Mouse (Mus musculus): ENCODE measurements around the gene Stt3a. TPM values are rescaled to one million over a fixed set of nuclear protein-coding genes. Genes with fewer than 3 reads are reported as not detected.
A peak's percentile ranks its signal among the peaks of the same experiment; 100 is the strongest.

Gene Stt3a
- total RNA-seq (2014; fragmentation: Nextera tagmentation), result 193 and 246 TPM in 2 replicates
- 596 and 768 TPM in 2 replicates for total RNA-seq (2017)

DNA sequence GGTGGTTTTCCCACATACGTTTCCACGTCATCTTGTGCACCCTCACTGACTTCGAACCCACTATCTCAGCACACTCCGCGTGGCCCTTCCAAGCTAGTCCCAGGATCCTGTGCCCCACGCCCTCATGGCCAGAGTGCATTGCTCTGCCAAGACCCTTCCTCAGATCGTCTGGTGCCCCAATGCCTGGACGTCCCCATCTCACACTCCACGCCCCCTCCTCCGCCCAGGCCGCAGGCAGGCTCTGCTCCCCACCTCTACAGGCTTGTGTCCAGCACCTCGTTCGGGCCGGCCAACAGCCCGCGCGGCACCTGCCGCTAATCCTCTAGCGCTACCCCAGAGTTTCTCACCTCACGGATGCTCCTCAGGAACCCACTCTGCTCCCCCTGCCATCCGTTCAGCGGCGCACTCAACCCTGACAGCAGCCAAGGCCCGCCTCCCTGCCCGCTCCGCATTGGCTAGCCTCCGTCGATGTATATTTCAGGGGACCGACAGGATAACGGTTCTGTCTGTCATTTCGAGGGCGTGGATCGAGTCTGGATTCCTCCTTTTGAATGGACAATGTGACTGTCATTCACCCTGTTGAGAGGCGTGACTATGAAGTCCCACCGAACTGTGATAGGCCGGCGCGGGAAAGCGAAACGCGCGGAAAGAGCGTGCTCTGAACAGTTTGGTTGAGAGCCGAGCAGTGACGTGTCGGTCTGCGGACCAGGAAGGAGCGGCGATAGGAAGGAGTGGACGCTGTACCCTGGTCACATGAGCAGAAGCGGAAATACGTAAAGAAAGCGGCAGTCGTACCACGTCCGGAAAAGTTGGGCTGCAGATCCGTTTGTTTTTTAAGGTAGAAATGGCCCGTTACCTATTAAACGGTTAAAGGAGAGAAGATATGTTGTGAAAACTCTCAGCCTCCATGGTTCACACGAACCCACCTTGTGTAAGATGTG, at the start of gene Stt3a:
TSS of gene Stt3a (minus strand) at position 477 of the 941 bp plus-strand sequence.
- ATAC-seq (replicated peaks; ENCODE audit: poor library complexity, severe bottlenecking), result peak; percentile 92

DNA sequence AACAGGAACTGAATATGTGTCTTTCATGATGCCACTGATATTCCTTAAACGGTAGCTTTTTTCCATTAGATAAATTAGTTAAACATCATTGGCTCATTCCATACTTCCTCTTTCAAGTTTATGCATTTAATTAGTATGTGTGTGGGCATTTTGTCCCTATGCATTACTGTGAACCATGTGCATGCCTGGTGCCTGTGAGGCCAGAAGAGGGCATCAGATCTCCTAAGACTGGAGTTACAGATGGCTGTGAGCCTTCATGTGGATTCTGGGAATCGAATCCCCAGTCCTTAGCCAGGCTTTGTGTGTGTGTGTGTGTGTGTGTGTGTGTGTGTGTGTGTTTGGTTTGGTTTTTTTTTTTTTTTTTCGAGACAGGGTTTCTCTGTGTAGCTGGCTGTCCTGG, 47.0 kb upstream of the Stt3a start:
- peak; percentile 33 for ATAC-seq (replicated peaks; ENCODE audit: poor library complexity, severe bottlenecking)

DNA sequence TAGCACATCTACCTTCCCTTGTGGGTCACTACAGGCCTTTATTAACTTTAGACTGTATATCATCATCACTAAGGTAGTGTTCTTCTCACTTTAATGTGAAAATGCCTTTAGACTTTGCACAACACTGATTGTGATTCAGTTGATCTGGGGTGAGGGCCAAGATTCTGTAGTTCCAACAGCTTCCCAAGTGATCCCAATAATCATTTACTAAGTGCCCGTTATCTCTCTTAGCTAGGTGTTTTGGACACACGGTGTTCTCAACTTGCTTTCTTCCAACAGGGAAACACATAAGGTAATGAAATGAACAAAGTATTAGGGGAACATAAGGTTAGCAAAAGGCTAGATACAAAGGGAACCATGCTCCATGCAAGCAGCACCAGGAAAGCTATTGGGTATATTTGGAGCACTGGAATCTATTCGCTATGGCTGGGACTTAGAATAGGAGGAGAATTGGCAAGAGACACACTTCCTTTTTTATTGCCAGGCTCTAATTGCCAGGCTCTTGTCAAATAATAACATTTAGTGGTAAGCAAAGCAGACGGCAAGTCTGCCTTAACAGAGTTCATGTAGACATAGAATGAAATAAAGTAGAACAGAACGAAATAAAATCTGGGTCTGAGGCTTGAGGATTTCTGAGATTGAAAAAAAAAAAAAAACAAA, 40.8 kb upstream of the Stt3a start:
- no peak for ATAC-seq (replicated peaks; ENCODE audit: poor library complexity, severe bottlenecking)

DNA sequence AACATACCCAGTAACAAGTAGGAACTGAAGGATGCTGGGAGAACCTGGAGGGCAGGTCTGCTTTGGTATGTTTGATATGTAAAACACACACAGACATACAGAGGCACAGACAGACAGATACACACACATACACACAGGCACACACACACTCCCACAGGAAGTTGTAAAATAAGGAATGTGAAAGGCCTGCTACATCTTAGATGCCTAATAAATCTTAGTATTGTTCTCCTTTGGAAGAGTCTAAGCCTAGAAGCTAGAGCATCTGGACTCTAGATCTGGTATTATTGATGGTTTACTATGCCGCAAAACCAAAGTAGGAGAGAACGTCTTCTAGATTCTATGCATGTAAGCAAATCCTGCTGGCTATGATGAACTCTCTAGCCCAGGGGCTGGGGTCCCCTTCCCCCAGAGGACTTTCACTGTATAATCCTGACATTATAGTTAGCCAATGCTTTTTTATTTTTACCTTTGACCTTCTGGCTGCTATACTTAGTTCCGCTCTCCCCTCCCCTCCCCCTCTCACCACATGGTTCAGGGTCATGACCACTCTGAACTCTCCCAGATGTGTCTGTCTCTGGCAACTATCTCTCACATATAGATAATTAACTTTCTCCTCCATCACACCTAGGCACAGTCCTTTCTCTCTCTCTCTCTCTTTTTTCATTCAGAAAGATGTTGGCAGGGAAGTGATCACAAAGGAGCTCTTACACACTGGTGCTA, 37.9 kb upstream of the Stt3a start:
- ATAC-seq (replicated peaks; ENCODE audit: poor library complexity, severe bottlenecking), result no peak

DNA sequence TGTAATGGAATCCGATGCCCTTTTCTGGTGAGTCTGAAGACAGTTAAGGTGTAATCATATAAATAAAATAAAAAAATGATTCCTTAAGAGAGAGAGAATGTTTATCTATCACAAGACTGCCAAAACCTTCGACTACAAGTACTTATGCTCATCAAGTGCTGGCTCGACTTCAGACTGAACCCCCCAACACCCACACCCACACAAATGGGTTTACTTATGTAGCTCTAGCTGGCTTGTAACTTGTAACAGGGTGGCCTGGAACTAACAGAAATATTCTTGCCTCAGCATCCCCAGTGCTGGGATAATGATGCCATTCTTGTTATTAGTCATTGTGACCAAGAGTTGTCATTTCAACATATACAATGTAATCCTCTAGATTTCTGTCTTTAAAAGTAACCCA, 36.4 kb upstream of the Stt3a start:
- no peak for ATAC-seq (replicated peaks; ENCODE audit: poor library complexity, severe bottlenecking)

DNA sequence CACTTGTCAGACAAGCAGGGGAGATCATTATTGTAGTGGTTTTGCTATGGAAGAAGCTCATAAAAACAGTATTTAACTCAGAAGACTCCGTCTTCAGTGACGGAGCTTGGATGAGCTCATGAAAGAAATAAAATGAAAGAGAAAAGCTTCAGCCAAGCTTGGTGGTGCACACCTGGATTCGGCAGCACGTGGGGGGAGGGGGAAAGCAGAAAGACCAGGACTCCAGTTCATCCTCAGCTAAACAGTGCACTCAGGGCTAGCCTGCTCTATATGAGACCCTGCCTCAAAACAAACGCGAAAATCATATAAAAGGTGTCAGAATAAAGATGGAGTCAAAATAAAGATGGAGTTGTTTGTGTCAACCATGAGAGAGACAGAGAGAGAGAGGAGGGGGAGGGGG, 35.9 kb upstream of the Stt3a start:
- no peak for ATAC-seq (replicated peaks; ENCODE audit: poor library complexity, severe bottlenecking)

DNA sequence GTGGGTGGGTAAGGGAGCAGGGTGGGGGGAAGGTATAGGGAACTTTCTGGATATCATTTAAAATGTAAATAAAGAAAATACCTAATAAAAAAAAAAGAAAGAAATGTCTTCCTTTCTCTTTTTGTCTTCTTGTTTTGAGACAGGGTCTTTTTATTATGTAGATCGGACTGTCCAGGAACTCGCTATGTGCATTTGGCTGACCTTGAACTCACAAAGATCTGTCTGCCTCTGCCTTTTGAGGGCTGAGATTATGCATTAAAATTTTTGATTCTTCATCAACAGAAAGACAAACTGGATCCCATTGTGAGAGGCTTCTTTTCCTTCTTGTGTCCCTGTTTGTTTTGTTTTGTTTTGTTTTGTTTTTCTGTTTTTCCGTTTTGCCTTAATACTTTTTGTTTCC, 35.5 kb upstream of the Stt3a start:
- ATAC-seq (replicated peaks; ENCODE audit: poor library complexity, severe bottlenecking), result no peak

DNA sequence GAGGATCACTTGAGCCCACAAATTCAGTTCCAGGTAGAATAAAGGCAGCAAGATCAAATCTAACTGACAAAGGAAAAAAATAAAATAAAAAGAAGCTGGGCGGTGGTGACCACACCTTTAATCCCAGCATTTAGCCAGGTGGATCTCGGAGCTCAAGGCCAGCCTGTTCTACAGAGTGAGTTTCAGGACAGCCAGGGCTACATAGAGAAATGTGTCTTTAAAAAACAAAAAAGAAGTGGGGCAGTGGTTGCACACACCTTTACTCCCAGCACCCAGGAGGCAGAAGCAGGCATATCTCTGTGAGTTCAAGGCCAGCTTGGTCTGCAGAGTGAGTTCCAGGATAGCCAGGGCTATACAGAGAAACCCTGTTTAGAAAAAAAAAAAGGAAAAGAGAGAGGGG, 34.5 kb upstream of the Stt3a start:
- ATAC-seq (replicated peaks; ENCODE audit: poor library complexity, severe bottlenecking), result no peak

DNA sequence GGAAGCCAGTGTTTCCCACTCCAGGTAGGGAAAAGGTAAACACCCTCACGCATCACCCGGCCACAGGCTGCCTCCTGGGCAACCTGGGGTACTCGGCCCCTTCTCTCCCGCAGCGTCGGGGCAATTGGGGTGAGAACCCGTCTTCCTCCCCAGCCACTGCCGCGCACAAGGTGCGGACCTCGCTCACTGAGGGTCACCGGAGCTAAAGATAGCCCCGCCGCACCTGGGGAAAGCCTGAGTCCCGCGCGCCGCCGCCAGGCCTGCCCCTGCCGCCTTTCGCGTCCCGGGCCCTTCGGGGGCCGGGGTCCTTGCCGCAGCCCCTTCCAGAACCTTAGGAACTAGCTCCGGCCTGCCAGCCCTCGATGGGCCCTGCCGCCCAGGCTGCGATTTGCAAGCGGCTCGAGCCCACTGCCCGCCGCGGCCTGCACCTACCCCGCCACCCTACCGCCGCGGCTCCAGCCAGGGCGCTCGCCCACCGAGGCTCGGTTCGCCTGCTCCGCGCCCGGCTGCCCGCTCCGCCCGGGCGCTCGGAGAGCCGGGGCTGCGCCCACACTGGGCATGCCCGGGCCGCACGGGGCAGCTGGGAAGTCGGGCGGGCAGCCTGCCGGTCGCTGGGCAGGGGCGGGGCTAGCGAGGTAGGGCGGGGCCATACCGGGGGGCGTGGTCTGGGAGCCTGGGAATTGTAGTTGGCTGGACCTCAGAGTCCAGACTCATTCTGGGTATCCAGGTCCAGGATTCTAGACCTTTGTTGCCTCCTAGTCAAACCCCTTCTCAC, 29.5 kb upstream of the Stt3a start, which contains the start of gene Ei24:
TSS of gene Ei24 (minus strand) at position 613 of the 775 bp plus-strand sequence.
- peak; percentile 98 for ATAC-seq (replicated peaks; ENCODE audit: poor library complexity, severe bottlenecking)

DNA sequence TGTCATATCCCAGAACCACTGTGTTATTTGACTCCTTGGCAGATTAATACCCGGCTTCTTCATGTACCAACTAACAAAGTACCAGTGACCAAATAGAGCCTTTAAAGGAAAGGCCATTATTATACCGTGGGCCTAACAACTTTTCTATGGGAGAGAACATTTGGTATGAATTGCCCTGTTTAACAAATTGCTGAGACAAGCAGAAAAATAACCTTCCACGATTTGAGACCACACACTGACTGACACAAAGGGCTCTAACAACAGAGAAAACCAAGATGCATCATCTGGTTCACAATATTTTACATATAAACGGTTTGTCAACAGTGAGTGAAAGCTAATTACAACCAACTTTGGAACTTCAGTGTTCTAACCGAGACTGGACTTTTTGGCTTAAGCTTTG, 28.7 kb upstream of the Stt3a start:
- ATAC-seq (replicated peaks; ENCODE audit: poor library complexity, severe bottlenecking), result no peak

DNA sequence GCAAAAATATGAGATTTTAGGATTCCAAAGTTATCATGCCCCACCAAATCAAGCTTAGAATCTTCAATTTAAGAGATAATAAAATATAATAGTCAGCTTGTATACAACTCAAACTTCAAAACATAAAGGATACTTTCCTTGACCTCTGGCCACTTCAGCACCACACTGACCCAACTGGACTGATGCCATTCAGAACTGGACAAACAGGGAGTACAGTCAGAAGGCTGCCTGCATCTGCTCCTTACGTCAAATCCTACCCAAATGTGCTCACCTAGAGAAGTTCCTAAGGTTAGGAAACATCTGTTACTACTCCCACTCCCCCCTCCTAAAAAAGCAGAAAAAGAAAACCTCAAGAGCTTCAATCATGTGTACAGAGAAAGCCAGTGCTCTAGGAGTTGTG, 28.1 kb upstream of the Stt3a start:
- ATAC-seq (replicated peaks; ENCODE audit: poor library complexity, severe bottlenecking), result no peak

DNA sequence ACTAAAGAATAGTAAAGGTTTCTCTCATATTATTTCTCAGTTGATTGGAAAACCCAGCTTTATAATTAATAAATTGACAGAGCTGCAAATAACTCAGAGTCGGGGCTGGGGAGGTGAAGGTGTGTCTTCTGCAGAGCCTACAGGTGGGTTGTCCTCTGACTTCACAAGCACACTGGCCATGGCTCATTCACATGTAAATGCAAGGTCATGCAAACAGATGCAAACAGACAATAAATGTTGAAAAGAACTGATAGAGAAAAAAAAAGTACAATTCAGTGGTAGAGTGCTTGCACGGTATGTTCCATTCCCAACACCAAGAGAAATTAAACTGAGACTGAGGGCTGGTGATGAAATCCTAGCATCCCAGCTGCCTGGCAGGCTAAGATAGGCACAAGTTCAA, 27.0 kb upstream of the Stt3a start:
- ATAC-seq (replicated peaks; ENCODE audit: poor library complexity, severe bottlenecking), result no peak

DNA sequence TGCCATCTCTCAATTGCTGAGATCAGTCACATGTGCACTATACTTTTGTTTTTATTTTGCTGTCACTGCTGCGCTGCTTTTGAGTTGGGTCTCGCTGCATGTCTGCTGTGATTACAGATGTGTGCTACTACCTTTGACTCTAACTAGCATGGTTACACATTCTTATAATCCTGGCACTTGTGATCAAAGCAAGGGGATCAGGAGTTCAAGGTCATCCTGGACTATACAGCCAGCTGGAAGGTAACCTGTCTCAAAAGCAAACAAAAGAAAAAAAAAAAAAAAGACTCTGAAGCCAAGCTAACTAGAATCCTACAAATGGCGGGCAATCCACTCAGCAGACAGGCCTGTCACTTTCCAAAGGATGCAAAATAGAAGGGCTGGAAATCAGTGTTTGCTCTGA, 24.7 kb upstream of the Stt3a start:
- no peak for ATAC-seq (replicated peaks; ENCODE audit: poor library complexity, severe bottlenecking)

DNA sequence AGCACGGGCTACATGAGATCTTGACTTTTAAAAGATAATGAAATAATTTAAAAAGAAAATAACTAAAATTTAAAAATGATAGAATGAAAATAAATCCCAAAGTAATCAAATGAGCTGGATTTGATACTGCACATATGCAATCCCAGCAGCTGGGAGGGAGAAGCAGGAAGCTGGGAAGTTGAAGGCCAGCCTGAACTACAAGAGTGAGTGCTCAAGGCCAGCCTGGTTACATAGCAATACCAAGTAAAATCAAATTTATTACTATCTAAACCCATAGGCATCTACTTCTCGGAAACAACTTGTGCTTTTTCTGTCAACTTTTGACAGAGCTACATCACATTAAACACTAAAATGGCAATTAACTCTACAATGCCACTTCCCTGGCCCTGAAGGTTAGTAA, 16.4 kb upstream of the Stt3a start:
- no peak for ATAC-seq (replicated peaks; ENCODE audit: poor library complexity, severe bottlenecking)

DNA sequence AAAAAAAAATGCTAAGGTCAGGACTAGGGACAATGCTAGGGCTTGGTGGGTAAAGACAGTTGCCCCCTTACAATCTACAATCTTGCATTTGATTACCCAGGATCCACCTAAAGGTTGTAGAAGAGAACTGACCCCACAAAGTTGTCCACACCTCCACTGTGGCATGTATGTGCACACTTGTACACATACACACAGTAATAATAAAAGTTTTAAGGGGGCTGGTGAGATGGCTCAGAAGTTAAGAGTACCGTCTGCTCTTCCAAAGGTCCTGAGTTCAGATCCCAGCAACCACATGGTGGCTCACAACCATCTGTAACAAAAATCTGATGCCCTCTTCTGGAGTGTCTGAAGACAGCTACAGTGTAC, 1.6 kb upstream of the Stt3a start:
- no peak for ATAC-seq (replicated peaks; ENCODE audit: poor library complexity, severe bottlenecking)

DNA sequence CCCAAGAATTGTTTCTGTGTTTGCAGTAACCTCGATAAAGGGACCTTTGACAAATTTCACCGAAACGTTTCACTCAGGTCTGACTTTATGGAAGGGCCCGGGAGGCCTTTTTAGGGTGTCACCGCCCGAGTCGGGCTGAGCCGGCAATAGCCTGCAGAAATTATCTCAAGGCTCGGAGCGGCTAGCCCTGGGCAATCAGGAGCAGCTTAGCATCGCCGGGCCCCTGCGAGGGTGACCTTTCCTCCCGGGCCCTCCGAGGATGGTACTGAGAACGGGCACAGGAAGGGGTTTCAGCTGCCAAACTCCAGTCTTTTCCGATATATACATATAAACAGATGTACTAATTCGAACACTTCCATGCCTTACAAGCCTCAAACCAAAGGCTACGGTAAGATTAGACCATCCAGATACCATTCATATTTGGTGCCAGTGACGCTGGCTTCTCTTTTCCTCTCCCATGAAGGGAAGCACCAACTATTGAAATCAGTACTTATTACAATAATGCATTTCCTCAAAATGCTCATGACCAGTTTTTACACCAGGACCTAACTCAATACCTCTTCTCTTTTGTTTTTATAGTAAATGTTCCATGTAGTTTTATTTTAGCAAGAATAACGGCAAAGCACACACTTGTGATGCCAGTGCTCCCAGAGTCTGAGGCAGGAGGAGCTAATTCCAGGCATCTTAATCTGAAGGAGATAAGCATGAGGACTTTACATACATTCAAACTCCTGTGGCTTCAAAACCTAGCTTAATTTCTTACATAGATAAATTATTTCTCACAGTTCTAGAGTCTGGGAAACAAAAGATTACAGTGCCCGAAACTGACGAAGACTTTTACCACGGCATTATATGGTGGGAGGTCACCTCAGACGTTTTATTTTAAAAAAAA, 923 bp upstream of the Stt3a start:
- ATAC-seq (replicated peaks; ENCODE audit: poor library complexity, severe bottlenecking), result peak; percentile 9; the same call in 1 of the 2 replicates

DNA sequence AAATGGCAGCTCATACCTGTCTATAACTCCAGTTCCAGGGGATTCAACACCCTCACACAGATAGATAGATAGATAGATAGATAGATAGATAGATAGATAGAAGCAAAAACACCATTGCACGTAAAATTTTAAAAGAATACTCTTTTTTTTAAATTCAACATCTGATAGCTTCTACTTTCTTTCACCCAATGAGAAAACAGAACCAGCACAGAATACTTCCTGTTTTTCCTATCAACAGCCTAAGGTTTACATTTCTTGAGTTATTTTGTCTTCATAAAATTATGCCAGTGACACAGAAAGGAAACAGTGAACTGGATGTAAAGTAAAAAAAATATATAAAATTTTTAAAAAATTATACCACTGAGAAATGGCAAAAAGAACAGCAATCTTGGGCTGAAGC, 3.1 kb downstream of the Stt3a start:
- ATAC-seq (replicated peaks; ENCODE audit: poor library complexity, severe bottlenecking), result no peak

DNA sequence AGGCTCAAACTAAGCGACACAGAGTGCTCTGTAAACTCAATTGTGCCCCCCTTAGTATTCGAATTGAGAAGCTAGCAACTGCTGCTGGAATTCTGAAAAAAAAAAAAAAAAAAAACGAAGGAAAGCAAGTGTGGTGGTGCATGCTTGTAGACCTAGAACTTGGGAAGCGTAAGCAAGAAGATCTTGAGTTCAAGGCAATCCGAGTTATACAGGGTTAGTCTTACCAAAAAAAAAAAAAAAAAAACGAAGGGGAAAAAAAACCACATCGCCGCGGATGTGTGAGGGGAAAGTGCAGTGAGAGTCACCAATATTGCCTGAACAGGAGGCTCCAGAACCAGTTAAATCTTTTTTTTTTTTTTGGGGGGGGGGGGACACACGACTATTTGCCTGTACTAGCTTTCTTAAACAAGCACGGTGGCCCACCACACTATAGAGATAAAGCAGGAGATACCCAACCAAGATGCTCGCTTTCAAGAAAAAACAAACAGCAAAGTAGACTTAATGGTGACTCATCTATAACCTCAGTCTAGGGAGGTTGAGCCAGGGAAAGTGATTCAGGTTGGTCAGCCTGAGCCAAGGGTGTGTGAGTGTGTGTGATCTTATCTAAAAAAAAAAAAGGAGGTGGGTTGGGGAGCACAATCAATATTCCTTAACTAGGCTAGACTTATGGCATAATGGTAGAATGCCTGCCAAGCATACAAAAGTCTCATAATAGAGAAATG, 40.3 kb downstream of the Stt3a start, which contains the start of gene Chek1:
TSS of gene Chek1 (minus strand) at position 32 of the 722 bp plus-strand sequence.
- no peak for ATAC-seq (replicated peaks; ENCODE audit: poor library complexity, severe bottlenecking)
